Mouse (Mus musculus) heart, postnatal 25 days (tissue): ENCODE measurements around the gene Ptgdr2. TPM values are rescaled to one million over a fixed set of nuclear protein-coding genes. Genes with fewer than 3 reads are reported as not detected.

ENCODE experiments used
- DNase-seq: peaks from one replicate; pipeline ENCODE4 v3.0.0; 2022; ENCODE audit warnings: low spot score
- intact Hi-C: fragments of 180-260 bp; cut with DNase I; formaldehyde crosslinking; loops from one replicate; pipeline ENCODE4 v1.15.1; 2025
- total RNA-seq, 2 experiments: library from RNA; stranded (reverse); gene quantifications; 2 replicates each; pipeline ENCODE4 v1.2.3; 2021

The Ptgdr2 gene
- total RNA-seq, result under 1 TPM in 1 of 2 experiments, not detected in 1; 0.08 TPM

DNA sequence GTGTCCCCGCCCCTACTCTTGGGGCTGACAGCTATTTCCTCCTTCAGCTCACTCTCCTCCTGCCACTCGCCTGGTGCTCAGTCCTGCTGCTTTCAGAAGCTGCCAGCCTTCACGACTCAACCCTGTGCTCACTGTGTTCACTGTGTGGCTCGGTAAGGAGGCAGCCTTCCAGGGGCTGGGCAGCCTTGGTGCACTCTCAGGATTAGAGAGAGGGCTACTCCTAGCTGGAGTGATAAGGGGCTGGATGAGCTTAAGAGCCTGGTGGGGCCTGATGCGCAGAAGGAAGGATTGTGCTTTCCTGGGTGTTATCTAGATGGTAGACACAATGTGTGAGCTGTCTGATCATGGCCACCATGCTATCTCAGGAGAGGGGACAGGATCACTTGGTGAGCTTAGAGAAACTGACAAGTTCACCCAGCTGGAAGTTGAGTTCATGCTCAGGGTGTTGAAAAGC lies at the start of gene Ptgdr2:
Gene Ptgdr2 (plus strand): TSS at position 51 of the 454 bp plus-strand sequence.
- intact Hi-C loops, result no loop called here
- no peak for DNase-seq

DNA sequence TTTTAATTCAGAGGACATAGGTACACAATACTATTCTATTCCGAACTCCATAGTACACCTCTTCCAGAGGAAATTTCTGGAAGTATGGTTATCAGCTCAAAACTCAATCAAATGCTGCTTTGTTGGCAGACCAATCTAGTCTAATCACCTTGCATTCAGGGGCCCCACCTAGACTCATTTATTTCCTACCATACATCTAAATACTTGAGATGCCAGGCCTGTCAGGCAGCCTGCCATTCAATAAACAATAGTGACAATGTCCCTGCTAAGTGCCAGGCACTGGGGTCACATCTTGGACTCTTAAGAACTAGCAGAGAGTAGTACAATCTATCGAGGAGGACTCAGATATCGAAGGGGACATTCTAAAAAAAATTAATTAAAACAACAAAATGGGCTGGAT lies 44.8 kb upstream of the Ptgdr2 start:
- intact Hi-C loops, result no loop called here
- no peak for DNase-seq

DNA sequence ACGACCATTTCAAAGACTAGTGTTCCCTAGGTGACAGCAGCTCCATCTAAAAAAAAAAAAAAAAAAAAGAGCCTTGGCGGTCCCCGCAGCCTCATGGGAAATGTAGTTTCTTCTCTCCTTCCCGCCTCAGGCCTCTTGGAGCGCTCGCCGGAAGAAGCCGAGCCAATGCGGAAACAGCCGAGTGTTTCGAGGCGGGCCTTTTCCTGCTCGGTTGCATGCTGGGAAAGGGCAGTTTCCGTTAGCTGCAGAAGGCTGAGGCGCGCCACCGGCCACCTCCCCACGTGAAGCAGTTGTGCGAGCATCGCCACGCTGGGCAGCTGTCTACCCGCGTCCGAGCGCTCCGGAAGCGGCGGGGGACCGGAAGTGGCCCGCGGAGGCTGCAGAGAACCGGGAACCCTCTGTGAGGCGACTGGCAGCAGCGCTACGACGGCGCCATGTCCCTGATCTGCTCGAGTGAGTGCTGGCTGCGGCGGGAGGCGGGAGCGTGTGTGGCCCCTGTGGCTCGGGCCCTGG lies 41.9 kb upstream of the Ptgdr2 start, which contains the start of gene Prpf19:
Gene Prpf19 (plus strand): TSS at position 216 of the 513 bp plus-strand sequence.
- intact Hi-C loops, result loop anchor here (2.0 kb wide), 1 partner anchor 14 kb away; no protein-coding TSS in a partner anchor
- peak; percentile 95 for DNase-seq

DNA sequence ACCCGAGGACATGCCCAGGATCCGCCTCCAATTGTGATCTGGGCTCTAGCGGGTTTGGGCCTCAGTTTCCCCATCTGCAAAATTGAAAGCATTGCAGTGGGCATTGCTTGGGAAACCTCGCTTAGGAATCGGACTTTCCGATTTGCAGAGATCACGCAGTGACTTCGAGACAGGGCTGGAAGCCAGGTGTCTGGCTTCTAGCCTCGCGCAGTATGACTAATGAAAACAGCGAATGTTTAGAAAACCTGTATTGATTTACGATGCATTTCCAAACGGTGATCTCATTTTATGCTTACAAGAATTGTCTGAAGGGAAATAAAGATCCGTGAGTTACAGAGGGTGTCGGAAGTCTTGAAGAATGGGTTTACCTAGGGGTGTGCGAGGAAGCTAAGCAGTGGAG lies 41.3 kb upstream of the Ptgdr2 start:
- no peak for DNase-seq
- intact Hi-C loops, result loop anchor here (1.0 to 2.0 kb wide), 2 partner anchors 15 to 54 kb away; partner anchors contain the start of gene Ccdc86

DNA sequence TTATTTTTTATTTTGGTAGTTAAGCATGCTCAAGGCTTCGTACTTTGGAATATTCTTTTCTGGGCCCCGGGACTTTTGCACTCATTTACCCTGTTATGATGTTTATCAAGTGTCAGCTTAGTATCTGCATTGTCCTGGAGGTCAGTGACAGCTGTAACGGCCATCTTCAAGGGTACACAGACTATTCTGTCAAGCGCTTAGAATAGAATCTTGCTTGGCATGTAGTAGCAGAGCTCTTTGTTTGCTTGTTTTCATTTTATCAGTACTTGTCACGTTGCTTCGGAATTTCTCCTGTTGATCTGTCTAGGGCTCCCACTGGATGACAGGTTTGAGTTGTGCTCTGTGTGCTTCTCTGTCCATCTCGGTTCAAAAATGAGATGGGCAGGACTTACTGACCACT lies 40.1 kb upstream of the Ptgdr2 start:
- intact Hi-C loops, result loop anchor here (1.0 kb wide), 1 partner anchor 52 kb away; the partner anchor contains the start of gene Ccdc86
- DNase-seq, result no peak

DNA sequence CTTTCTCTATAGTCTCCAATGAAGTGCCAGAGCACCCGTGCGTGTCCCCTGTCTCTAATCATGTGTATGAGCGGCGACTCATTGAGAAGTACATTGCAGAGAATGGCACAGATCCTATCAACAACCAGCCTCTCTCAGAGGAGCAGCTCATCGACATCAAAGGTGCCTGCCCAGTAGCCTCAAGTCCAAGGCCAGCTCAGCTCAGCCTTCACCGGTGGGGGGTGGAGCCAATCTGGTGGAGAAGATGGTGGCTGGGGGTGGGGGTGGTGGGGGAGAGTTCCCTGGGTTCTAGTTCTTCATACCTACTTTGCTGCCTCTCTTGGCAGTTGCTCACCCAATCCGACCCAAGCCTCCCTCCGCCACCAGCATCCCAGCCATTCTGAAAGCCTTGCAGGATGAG lies 39.5 kb upstream of the Ptgdr2 start:
- intact Hi-C loops, result no loop called here
- no peak for DNase-seq

DNA sequence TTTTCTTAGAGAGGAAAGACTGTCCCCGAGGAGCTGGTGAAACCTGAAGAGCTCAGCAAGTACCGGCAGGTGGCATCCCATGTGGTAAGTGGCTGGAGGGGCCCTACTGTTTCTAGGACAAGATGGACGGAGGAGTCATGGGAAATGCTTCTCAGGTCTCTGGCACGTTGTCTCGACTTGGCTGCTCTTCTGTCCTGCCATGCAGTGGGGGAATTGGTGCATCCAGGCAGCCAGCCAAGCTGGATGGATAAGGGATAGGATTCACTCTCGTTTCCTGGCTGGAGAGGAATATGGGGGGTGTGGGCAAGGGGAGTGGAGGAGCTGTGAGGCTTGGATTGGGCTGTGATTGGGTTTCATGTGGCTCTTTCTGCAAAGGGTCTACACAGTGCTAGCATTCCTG lies 36.6 kb upstream of the Ptgdr2 start:
- intact Hi-C loops, result no loop called here
- no peak for DNase-seq

DNA sequence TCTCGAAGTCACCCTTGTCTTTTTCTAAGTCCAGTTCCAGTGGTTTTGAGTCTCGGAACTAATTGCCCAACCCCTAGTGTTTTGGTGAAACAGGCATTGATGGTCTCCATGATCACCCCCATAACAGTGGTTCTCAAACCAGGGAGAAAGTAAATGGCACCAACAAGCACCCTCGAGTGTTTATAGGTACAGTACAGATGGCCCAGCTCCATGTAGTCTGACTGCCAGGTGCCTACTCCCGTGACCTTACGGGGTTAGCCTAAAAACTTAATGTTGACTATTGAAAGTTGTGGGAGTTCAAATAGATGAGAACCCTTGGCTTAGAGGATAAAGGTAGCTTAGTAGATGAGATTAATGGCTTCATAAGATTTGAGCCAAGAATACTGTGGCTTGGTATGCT lies 35.9 kb upstream of the Ptgdr2 start:
- intact Hi-C loops, result no loop called here
- DNase-seq, result no peak

DNA sequence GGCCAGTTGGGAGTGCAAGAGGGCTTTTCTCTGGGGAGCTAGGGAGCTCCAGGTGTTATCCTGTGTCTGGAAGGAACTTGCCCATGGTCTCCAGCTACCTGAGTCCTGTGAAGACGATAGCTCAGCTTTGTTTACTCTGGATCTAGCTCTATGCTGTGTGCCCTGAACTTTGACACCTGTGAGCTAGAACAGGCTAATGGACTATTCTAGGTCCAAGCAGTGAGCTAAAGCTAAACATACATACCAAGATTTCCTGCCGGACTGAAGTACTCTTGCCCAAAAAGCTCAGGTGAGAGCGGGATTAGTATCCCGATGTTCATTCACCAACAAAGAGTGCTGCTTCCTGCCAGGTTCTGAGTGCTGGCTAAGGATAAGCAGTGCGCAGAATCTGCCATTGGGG lies 32.4 kb upstream of the Ptgdr2 start:
- intact Hi-C loops, result no loop called here
- DNase-seq, result no peak

DNA sequence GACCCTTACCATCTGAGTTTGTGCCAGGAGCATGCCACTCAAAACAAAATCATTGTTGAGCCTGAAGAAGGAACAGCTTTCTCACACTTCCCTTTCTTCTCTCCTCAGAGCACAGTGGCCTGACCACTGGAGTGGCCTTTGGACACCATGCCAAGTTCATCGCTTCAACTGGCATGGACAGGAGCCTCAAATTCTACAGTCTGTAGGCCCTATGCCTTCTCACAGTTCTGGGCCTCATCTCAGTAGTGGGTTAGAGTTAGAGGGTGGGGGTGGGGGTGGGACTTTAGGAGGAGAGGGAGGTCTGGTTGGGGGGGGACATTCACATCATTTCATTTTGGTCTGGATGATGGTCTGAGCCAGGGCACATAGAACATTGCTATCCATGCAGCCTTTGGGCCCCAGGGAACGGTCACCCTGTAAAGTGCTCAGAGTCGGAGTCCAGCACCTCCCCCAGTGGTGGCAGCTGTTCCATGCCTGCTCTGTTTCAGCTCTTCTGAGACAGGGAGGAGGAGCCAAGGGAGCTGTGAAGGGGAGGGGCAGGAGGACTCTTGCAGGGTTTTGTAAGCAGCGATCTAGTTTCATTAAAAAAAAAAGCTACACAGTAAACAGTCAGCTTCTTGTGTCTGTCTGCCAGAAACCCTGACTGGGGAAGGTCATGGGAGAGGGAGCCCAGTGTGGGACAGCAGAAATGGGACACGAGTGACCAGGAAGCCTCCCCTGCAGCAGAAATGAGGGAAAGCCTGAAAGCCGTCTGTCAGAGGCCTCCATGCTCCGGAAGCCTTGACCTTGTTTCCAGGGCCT lies 31.8 kb upstream of the Ptgdr2 start:
- peak; percentile 71 for DNase-seq
- intact Hi-C loops, result no loop called here

DNA sequence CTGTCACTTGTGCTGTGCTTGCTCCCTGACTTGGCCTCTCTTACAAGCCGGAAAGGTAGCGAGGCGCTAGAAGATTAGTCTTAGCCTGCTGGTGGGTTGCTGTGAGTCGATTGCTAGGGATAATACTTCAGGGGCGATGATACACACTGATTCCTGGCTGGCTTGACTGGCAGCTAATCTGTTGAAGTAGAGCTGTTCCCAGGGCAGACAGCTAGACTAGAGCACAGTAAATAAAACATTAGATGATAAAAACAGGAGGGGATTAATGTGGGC lies 31.3 kb upstream of the Ptgdr2 start:
- no peak for DNase-seq
- intact Hi-C loops, result no loop called here

DNA sequence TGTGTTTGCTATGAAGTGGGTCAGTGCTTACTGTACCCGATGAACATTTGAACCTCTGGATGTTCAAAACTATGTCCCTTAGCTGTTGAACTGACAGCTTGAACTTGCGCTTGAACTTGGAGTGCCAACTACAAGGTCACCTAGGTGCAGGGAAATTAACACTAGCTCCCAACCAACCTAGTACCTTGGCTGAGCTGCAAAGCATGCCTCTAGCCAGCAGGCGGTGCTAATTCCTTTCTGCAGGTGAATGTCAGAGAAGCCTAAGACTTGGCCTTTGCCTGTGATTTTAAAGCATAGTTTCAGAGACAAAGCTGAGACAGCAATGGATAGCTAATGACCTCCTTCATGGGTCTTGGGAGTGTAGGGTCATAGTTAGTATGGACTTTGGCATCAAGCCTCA lies 29.1 kb upstream of the Ptgdr2 start:
- no peak for DNase-seq
- intact Hi-C loops, result loop anchor here (2.0 kb wide), 1 partner anchor 51 kb away; no protein-coding TSS in a partner anchor

DNA sequence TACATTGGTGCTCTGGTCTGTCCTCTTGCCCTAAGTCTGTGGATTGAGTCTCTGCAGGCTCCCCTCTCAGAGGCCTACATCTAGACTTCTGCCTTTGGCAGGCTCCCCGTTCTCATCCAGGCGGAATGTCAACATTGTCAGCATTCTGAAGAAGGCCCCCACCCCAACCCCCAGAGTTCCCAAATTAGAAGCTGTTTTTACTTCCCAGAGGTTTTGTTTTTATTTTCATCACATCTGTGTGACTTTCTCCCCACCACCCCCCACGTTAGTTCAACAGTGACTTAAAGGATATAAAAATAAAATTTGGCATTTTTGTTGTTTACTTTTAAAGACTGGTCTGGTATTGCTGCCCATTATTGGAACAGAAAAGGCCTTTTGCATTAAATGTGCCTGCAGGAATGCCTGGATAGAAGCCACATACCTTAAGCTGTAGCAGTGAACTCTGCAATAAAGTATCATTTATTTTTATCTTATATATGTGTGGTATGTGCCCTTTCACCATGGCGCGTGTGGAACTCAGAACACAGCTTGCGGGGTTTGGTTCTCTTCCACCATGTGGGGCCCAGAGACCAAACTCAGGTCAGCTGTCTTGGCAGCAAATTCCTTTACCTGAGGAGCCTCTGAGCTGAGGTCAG lies 27.8 kb upstream of the Ptgdr2 start:
- no peak for DNase-seq
- intact Hi-C loops, result loop anchor here (2.0 kb wide), 1 partner anchor 50 kb away; no protein-coding TSS in a partner anchor

DNA sequence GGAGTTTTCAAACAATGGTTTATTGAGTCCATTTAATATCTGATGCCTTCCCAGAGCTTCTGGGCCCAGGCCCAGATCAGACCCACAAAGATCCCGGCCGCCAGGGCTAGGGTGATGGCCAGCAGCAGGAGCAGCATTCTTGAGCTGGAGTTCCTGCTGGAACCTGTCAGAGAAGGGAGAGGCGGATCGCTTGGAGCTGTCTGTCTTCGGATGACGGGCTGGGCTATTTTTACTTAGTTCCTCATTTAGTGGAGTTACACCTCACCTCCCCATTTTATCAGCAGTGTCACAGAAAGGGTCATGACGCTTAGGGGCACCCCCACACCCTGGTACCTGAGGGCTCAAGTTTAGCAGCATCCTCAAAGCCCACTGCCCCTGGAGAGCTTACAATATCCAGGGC lies 22.7 kb upstream of the Ptgdr2 start:
- intact Hi-C loops, result no loop called here

DNA sequence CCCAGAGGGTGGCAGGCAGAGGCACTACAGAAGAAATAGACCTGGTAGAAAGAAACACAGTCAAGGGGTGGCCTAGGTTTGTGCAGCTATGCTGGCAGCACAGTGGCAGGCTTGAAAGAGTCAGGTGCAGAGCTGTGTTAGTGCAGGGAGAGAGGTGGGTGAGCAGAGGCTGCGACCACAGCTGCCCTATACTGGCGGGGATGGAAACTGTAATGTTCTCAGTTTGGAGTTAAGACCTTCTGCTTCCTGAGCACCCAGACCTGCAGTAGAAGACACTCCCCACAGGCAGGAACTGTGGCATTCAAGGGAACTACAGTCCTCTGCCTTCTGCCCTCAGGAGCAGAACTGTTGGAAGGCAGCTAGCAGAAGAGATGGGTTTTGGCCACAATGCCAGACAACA lies 22.1 kb upstream of the Ptgdr2 start:
- DNase-seq, result no peak
- intact Hi-C loops, result no loop called here

More for the DNA sequence above, 22.7 kb upstream of the Ptgdr2 start:
- no peak for DNase-seq

DNA sequence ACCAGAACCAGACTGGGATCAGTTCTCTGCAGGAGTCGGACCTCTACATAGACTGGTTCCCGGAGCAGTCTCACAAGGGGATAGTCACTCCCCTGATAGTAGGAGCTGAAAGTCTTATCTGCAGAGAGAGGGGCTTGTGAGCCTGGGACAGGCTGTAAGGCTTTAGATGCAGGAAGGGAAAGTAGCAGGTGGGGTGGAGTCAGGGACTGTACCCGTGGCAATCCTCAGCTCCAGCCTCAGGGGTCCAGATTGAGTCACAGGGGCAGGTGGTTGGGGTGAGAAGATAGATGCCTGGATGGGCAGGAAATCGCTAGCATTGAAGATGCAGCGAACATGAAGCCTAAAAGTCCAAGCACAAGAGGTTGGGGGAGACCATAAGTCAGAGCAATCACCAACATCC lies 20.5 kb upstream of the Ptgdr2 start:
- DNase-seq, result no peak
- intact Hi-C loops, result no loop called here

DNA sequence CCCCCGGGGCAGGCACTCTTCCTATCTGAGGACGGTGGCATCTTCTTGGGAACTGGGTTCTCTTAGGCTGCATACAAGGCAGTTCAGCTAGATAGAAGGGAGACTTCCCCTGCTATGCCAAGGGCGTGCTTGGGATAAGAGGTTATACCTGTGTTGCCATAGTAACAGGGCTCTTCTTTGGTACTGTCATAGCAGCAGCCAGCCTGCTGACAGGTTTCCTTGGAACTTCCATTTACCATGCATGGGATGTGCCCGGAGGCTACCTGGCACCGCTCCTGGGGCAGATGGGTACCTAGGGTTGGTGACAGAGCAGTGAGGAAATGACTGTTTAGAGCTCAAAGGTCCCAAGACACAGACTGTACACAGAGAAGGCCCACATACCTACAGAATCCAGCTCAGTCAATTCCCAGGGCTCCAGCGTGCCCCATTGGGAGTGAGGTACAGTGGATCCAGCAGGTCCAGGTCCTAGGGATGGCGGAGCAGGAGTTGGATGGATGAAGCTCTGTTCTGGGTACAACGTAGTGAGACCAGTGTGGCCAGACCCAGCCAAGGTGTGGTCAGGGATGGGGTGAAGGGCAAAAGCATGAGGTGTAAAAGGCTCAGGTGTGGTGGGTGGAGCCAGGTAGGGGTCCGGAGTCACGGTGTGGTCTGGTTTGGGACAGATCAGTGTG lies 18.5 kb upstream of the Ptgdr2 start:
- intact Hi-C loops, result no loop called here
- DNase-seq, result no peak

DNA sequence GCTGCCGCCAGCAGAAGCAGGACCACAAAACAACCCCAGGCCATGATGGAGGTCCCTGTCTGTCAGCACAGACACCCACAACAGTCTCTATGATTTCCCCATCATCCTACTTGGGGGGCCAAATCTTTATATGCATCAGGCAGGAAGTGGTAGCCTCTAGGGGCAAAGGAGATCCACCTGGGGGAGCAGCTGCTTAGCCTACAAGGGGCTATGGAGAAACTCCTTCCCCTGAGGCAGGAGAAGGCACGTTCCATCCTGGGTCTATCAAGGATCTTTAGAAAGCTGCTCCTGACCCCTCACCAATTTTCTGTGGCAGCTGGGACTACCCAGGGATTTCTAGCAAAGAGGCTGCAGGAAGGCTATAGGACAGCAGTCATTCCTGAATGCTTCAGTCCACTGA lies 16.4 kb upstream of the Ptgdr2 start, which contains the start of gene Zp1:
Gene Zp1 (minus strand): TSS at position 101 of the 400 bp plus-strand sequence.
- intact Hi-C loops, result no loop called here
- no peak for DNase-seq

DNA sequence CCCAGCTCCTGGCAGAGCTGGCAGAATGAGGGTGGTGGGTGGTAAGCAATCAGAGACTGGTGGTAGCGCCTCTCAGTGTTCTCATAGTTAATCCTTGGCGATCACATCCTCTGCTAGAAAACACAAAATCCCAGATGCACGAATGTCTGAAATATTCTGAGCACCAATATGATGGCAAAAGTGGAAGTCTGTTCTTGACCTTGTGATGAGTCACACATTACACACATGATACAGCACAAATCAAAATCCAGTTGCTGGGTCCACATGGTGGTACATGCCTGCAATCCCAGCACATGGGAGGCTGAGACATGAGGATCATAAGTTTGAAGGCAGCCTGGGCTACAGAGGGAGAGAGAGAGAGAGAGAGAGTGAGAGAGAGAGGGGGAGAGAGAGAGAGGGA lies 15.9 kb upstream of the Ptgdr2 start:
- DNase-seq, result no peak
- intact Hi-C loops, result no loop called here

DNA sequence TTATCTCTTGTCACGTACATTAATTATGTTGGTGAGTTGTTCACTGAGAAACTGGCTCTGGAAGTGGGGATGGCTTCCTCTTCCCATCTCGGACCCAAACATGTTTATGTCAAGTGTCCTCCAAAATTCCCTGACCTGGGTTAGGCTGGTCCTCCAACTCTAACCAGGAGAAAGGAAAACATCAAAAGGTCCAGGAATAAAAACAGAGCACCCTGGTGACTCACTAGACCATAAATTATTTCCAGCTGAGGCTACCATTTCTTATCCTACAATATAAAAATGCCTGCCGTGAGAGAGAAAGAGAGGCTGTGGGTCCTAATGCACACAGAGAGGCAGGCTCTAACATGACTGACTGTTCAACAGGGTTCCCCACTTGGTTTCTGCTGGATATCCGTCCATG lies 12.7 kb upstream of the Ptgdr2 start:
- no peak for DNase-seq
- intact Hi-C loops, result no loop called here
